In the genomic region with DNA sequence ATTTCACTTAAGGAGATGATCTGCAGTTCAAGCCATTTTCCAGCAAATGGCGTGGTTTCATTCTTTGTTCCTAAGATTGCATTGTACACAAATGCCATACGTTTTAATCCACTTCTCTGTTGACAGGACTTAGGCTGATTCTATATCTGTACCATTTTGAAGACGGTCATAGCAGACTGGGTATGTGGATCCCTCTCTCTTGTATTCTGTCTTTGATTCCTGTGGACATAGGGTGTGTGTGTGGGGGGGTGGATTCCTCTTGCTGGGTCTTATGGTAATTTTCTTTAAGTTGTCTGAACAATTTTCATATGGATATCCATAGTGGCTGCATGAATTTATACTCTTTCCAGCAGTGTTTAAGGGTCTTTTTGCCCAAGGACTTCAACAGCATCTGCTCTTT, we compare ENCODE assay signal across 25 mouse cellular contexts.
"Had no signal": no experiment of that assay in that cellular context is flagged by ENCODE, and none has a peak within 500 bp of the region (broad histone marks: within the 10 kb centered on the region; RNA-seq: fewer than 3 reads in every experiment).

No protein-coding gene starts in this region.

- H3K9me3 ChIP-seq: heart, embryonic 13.5 days; heart, embryonic 15.5 days; hindbrain, embryonic 13.5 days; hindbrain, embryonic 15.5 days; kidney, embryonic 15.5 days; limb, embryonic 10.5 days; limb, embryonic 12.5 days had no signal

- H3K4me3 ChIP-seq: heart, adult 2 months; heart, embryonic 13.5 days; heart, embryonic 15.5 days; hindbrain, embryonic 13.5 days; hindbrain, embryonic 15.5 days; kidney, embryonic 15.5 days; limb, embryonic 10.5 days; limb, embryonic 12.5 days had no signal

- H3K4me2 ChIP-seq: heart, embryonic 11.5 days; heart, embryonic 13.5 days; heart, embryonic 15.5 days; hindbrain, embryonic 13.5 days; hindbrain, embryonic 15.5 days; kidney, embryonic 15.5 days; limb, embryonic 12.5 days had no signal

- ATAC-seq: forebrain, postnatal 0 days; intestine, embryonic 16.5 days had no signal

- H3K36me3 ChIP-seq: heart, embryonic 13.5 days; heart, embryonic 15.5 days; hindbrain, embryonic 13.5 days; hindbrain, embryonic 15.5 days; kidney, embryonic 15.5 days; limb, embryonic 10.5 days; limb, embryonic 12.5 days had no signal

- DNase-seq: forebrain, postnatal 0 days; gastrocnemius, postnatal 14 days; gastrocnemius, postnatal 36 days; heart, adult 11 months; heart, adult 2 months; heart, postnatal 14 days; heart, postnatal 36 days; kidney, adult 11 months; kidney, adult 2 months; kidney, adult 9 months; kidney, postnatal 14 days; kidney, postnatal 36 days; layer of hippocampus, adult 9-11 months; layer of hippocampus, postnatal 36 days; liver had no signal

- H3K9ac ChIP-seq: forebrain, postnatal 0 days; heart, embryonic 13.5 days; heart, embryonic 15.5 days; hindbrain, embryonic 13.5 days; hindbrain, embryonic 15.5 days; kidney, embryonic 15.5 days; limb, embryonic 12.5 days had no signal

- H3K27me3 ChIP-seq: heart, embryonic 13.5 days; heart, embryonic 15.5 days; hindbrain, embryonic 13.5 days; hindbrain, embryonic 15.5 days; kidney, embryonic 15.5 days; limb, embryonic 12.5 days had no signal

- H3K4me1 ChIP-seq: heart, embryonic 13.5 days; heart, embryonic 15.5 days; hindbrain, embryonic 13.5 days; hindbrain, embryonic 15.5 days; kidney, embryonic 15.5 days; limb, embryonic 10.5 days; limb, embryonic 12.5 days had no signal

- H3K27ac ChIP-seq: heart, adult 2 months; heart, embryonic 13.5 days; heart, embryonic 15.5 days; hindbrain, embryonic 13.5 days; hindbrain, embryonic 15.5 days; kidney, embryonic 15.5 days; kidney, postnatal 0 days; limb, embryonic 10.5 days; limb, embryonic 12.5 days had no signal
